Mouse (Mus musculus): ENCODE measurements around the gene Mvb12a.
A peak's percentile ranks its signal among the peaks of the same experiment; 100 is the strongest.

The Mvb12a gene

GRCm38 (mm10) chr8:71562751-71563150, 20.0 kb downstream of the Mvb12a start:
- DNase-seq (ENCODE audit: low read depth, low spot score) = peak; percentile 63

- no peak for DNase-seq (ENCODE audit: low read depth, low spot score)
These were observed 21.3 kb downstream of the Mvb12a start for GRCm38 (mm10) chr8:71563992-71564391.

- DNase-seq (ENCODE audit: low read depth, low spot score) = no peak
These were observed 23.8 kb downstream of the Mvb12a start, which contains the start of gene Nxnl1 for GRCm38 (mm10) chr8:71566501-71566900. Nxnl1 (minus strand) TSS chr8:71566601.

- no peak for DNase-seq (ENCODE audit: low read depth, low spot score)
These were observed 24.9 kb downstream of the Mvb12a start for GRCm38 (mm10) chr8:71567587-71567986.

- peak; percentile 81 for DNase-seq (ENCODE audit: low read depth, low spot score)
These were observed 25.7 kb downstream of the Mvb12a start, which contains the start of gene Slc27a1 for GRCm38 (mm10) chr8:71568387-71568937. Slc27a1 (plus strand) TSS chr8:71568882.

GRCm38 (mm10) chr8:71568941-71569340, 26.2 kb downstream of the Mvb12a start:
- no peak for DNase-seq (ENCODE audit: low read depth, low spot score)

- DNase-seq (ENCODE audit: low read depth, low spot score) = peak; percentile 98
These were observed 26.9 kb downstream of the Mvb12a start for GRCm38 (mm10) chr8:71569366-71570290.

- DNase-seq (ENCODE audit: low read depth, low spot score) = peak; percentile 99
These were observed 27.7 kb downstream of the Mvb12a start for GRCm38 (mm10) chr8:71570291-71570954.

GRCm38 (mm10) chr8:71572077-71572476, 29.4 kb downstream of the Mvb12a start:
- DNase-seq (ENCODE audit: low read depth, low spot score) = peak; percentile 48

- DNase-seq (ENCODE audit: low read depth, low spot score) = peak; percentile 90
These were observed 30.3 kb downstream of the Mvb12a start for GRCm38 (mm10) chr8:71572847-71573633.

GRCm38 (mm10) chr8:71574426-71574825, 31.7 kb downstream of the Mvb12a start:
- DNase-seq (ENCODE audit: low read depth, low spot score) = no peak

- DNase-seq (ENCODE audit: low read depth, low spot score) = no peak
These were observed 32.3 kb downstream of the Mvb12a start for GRCm38 (mm10) chr8:71575020-71575419.

GRCm38 (mm10) chr8:71577856-71578387, 35.2 kb downstream of the Mvb12a start:
- no peak for DNase-seq (ENCODE audit: low read depth, low spot score)

- peak; percentile 52 for DNase-seq (ENCODE audit: low read depth, low spot score)
These were observed 36.3 kb downstream of the Mvb12a start for GRCm38 (mm10) chr8:71579009-71579408.

GRCm38 (mm10) chr8:71579476-71579875, 36.8 kb downstream of the Mvb12a start:
- no peak for DNase-seq (ENCODE audit: low read depth, low spot score)

- no peak for DNase-seq (ENCODE audit: low read depth, low spot score)
These were observed 37.5 kb downstream of the Mvb12a start for GRCm38 (mm10) chr8:71580201-71580600.

- peak; percentile 37 for DNase-seq (ENCODE audit: low read depth, low spot score)
These were observed 44.2 kb downstream of the Mvb12a start for GRCm38 (mm10) chr8:71586891-71587290.

GRCm38 (mm10) chr8:71588762-71589161, 46.0 kb downstream of the Mvb12a start:
- DNase-seq (ENCODE audit: low read depth, low spot score) = no peak

GRCm38 (mm10) chr8:71591017-71591416, 48.3 kb downstream of the Mvb12a start:
- no peak for DNase-seq (ENCODE audit: low read depth, low spot score)

- DNase-seq (ENCODE audit: low read depth, low spot score) = peak; percentile 98
These were observed 49.0 kb downstream of the Mvb12a start, which contains the start of gene Pgls for GRCm38 (mm10) chr8:71591471-71592373. Pgls (plus strand) TSS chr8:71592176.
